Mouse (Mus musculus): ENCODE data around the gene Tmed9.
"Not testable (repeated sequence)": the region's sequence is repeated elsewhere in the genome, so short reads cannot be mapped to it uniquely, and the experiment has no call there.

Gene Tmed9

GRCm38 (mm10) chr13:55607624-55608006, 34.1 kb downstream of the Tmed9 start:
- no peak for DNase-seq (ENCODE audit: low spot score)

- DNase-seq (ENCODE audit: low spot score): no peak
These were observed 38.5 kb downstream of the Tmed9 start for GRCm38 (mm10) chr13:55611996-55612395.

- DNase-seq (ENCODE audit: low spot score): no peak
These were observed 39.9 kb downstream of the Tmed9 start for GRCm38 (mm10) chr13:55613471-55613870.

GRCm38 (mm10) chr13:55619328-55619727, 45.8 kb downstream of the Tmed9 start:
- no peak for DNase-seq (ENCODE audit: low spot score)

GRCm38 (mm10) chr13:55620275-55620674, 46.7 kb downstream of the Tmed9 start:
- no peak for DNase-seq (ENCODE audit: low spot score)

GRCm38 (mm10) chr13:55622156-55622648, 48.7 kb downstream of the Tmed9 start:
- DNase-seq (ENCODE audit: low spot score): not testable (repeated sequence)

- peak; percentile 88 for DNase-seq (ENCODE audit: low spot score)
These were observed 49.4 kb downstream of the Tmed9 start, which contains the start of gene Caml for GRCm38 (mm10) chr13:55622649-55623541. Caml (plus strand) TSS chr13:55623005.

- DNase-seq (ENCODE audit: low spot score): peak; percentile 90
These were observed 61.2 kb downstream of the Tmed9 start, which contains the start of gene Ddx46 for GRCm38 (mm10) chr13:55634639-55635127. Ddx46 (plus strand) TSS chr13:55635027.

- no peak for DNase-seq (ENCODE audit: low spot score)
These were observed 61.6 kb downstream of the Tmed9 start for GRCm38 (mm10) chr13:55635146-55635571.

- DNase-seq (ENCODE audit: low spot score): no peak
These were observed 62.9 kb downstream of the Tmed9 start for GRCm38 (mm10) chr13:55636185-55636983.

- peak; percentile 75 for DNase-seq (ENCODE audit: low spot score)
These were observed 66.9 kb downstream of the Tmed9 start for GRCm38 (mm10) chr13:55640480-55640879.

GRCm38 (mm10) chr13:55644525-55644924, 71.0 kb downstream of the Tmed9 start:
- no peak for DNase-seq (ENCODE audit: low spot score)

All from urinary bladder, postnatal 14 days (tissue).